Mouse (Mus musculus) midbrain, postnatal 0 days (tissue): Measurements from ENCODE around the gene Trabd2b. TPM values are rescaled to one million over a fixed set of nuclear protein-coding genes. Genes with fewer than 3 reads are reported as not detected.

Experiments
- ATAC-seq: fragments of 200-750 bp; cut with Nextera tagmentation; 2 replicates; pipeline ENCODE4 v1.8.0; 2017; ENCODE audit warnings: moderate number of reproducible peaks, mild to moderate bottlenecking, moderate TSS enrichment, moderate library complexity; ENCODE audit not compliant: low FRiP score
- DNase-seq: peaks from one replicate; pipeline ENCODE4 v3.0.0-alpha.2; 2015; ENCODE audit warnings: low spot score
- H3K27ac ChIP-seq: fragments of 300-500 bp; sonication (generic); 2 replicates; pipeline ENCODE4 v1.5.1; 2014; ENCODE audit warnings: low read depth, mild to moderate bottlenecking, low read length, mixed read lengths
- H3K27me3 ChIP-seq: fragments of 300-500 bp; sonication (generic); 2 replicates; pipeline ENCODE4 v1.6.1; 2014; ENCODE audit warnings: low read length, control low read depth, mixed read lengths; ENCODE audit not compliant: insufficient read depth
- H3K36me3 ChIP-seq: fragments of 300-500 bp; sonication (generic); 2 replicates; pipeline ENCODE4 v1.6.1; 2014; ENCODE audit warnings: low read length, control low read depth, mixed read lengths; ENCODE audit not compliant: insufficient read depth
- H3K4me1 ChIP-seq: fragments of 300-500 bp; sonication (generic); 2 replicates; pipeline ENCODE4 v1.6.1; 2014; ENCODE audit warnings: mild to moderate bottlenecking, control low read depth, antibody characterized with exemption, low read length, mixed read lengths; ENCODE audit not compliant: insufficient read depth
- H3K4me2 ChIP-seq: fragments of 300-500 bp; sonication (generic); 2 replicates; pipeline ENCODE4 v1.6.1; 2014; ENCODE audit warnings: low read depth, mild to moderate bottlenecking, low read length, mixed read lengths; ENCODE audit not compliant: poor library complexity, severe bottlenecking
- H3K4me3 ChIP-seq: fragments of 300-500 bp; sonication (generic); 2 replicates; pipeline ENCODE4 v1.5.1; 2014; ENCODE audit warnings: low read depth, mild to moderate bottlenecking, low read length, moderate library complexity
- H3K9ac ChIP-seq: fragments of 300-500 bp; sonication (generic); replicated peaks from 2 replicates; pipeline ENCODE4 v1.6.1; 2014; ENCODE audit warnings: mild to moderate bottlenecking, low read length, moderate library complexity, mixed read lengths; ENCODE audit not compliant: poor library complexity, severe bottlenecking
- H3K9me3 ChIP-seq: fragments of 300-500 bp; sonication (generic); 2 replicates; pipeline ENCODE4 v1.6.1; 2016; ENCODE audit warnings: low read length, control low read depth
- CTCF ChIP-seq: IDR thresholded peaks from 2 replicates; pipeline ENCODE4 v1.5.1; 2016; ENCODE audit warnings: antibody characterized with exemption, mild to moderate bottlenecking
- WGBS: fragments of 180-500 bp; shearing (Covaris S2); extraction: QIAGEN DNeasy Blood & Tissue Kit; methylation state at CpG from one replicate; pipeline ENCODE4 v1.1.7; 2014; 5-methylcytosine and 5-hydroxymethylcytosine counted together
- polyA plus RNA-seq: library from polyadenylated mRNA; unstranded; fragments of >200 nt; fragmentation: Nextera tagmentation; extraction: Ambion mirVana; gene quantifications from 2 replicates; pipeline ENCODE4 v1.2.1, GENCODE M21; 2015
- total RNA-seq: library from RNA; depleted of rRNA; stranded (reverse); fragments of >200 nt; gene quantifications from 2 replicates; pipeline ENCODE4 v1.2.3, GENCODE M21; 2014

The Trabd2b gene
- total and polyA plus RNA-seq, 2 experiments from 2014 or later, result 0.48 to 1.8 TPM

- no peaks in the 10 kb centered on the region for H3K36me3 ChIP-seq
- no peak for TF ChIP-seq CTCF
- no peaks in the 10 kb centered on the region for H3K9me3 ChIP-seq
- H3K4me3 ChIP-seq, result no peak overlapping the region
- no peak overlapping the region for H3K9ac ChIP-seq
- no peak overlapping the region for H3K27ac ChIP-seq
- ATAC-seq, result no peak
- no peak for DNase-seq
- H3K27me3 ChIP-seq, result no peaks in the 10 kb centered on the region
- 58% methylated on average over 6 of the region's 6 CpGs for WGBS
- no peak overlapping the region for H3K4me2 ChIP-seq
- no peaks in the 10 kb centered on the region for H3K4me1 ChIP-seq
These were observed 61.0 kb downstream of the Trabd2b start for GRCm38 (mm10) chr4:114467371-114468094.

GRCm38 (mm10) chr4:114468095-114468429, 61.5 kb downstream of the Trabd2b start:
- H3K4me2 ChIP-seq, result no peak overlapping the region
- no peaks in the 10 kb centered on the region for H3K4me1 ChIP-seq
- H3K27ac ChIP-seq, result no peak overlapping the region
- WGBS, result 39% methylated on average over 7 of the region's 7 CpGs
- no peaks in the 10 kb centered on the region for H3K9me3 ChIP-seq
- no peaks in the 10 kb centered on the region for H3K36me3 ChIP-seq
- DNase-seq (no peak), ATAC-seq (0 out of 2 replicates have a peak, but pooled peaks have one; percentile 32)
- no peaks in the 10 kb centered on the region for H3K27me3 ChIP-seq
- no peak for TF ChIP-seq CTCF
- H3K9ac ChIP-seq, result no peak overlapping the region
- no peak overlapping the region for H3K4me3 ChIP-seq

- no peak overlapping the region for H3K27ac ChIP-seq
- no peaks in the 10 kb centered on the region for H3K27me3 ChIP-seq
- WGBS, result 52% methylated on average over 1 of the region's 1 CpGs
- peak; percentile 51 for DNase-seq
- no peaks in the 10 kb centered on the region for H3K36me3 ChIP-seq
- no peak overlapping the region for H3K9ac ChIP-seq
- no peaks in the 10 kb centered on the region for H3K9me3 ChIP-seq
- H3K4me3 ChIP-seq, result no peak overlapping the region
- H3K4me2 ChIP-seq, result no peak overlapping the region
- no peak for TF ChIP-seq CTCF
- no peak for ATAC-seq
- no peaks in the 10 kb centered on the region for H3K4me1 ChIP-seq
These were observed 63.4 kb downstream of the Trabd2b start for GRCm38 (mm10) chr4:114469881-114470280.

GRCm38 (mm10) chr4:114472143-114472542, 65.6 kb downstream of the Trabd2b start:
- no peaks in the 10 kb centered on the region for H3K36me3 ChIP-seq
- no peak overlapping the region for H3K27ac ChIP-seq
- no peak overlapping the region for H3K4me2 ChIP-seq
- H3K4me1 ChIP-seq, result no peaks in the 10 kb centered on the region
- H3K9ac ChIP-seq, result no peak overlapping the region
- 0 out of 2 replicates have a peak, but pooled peaks have one; percentile 2 for TF ChIP-seq CTCF
- DNase-seq (no peak), ATAC-seq (no peak)
- 84% methylated on average over 5 of the region's 5 CpGs for WGBS
- no peak overlapping the region for H3K4me3 ChIP-seq
- H3K27me3 ChIP-seq, result no peaks in the 10 kb centered on the region
- no peaks in the 10 kb centered on the region for H3K9me3 ChIP-seq

- no peak overlapping the region for H3K9ac ChIP-seq
- no peak for DNase-seq
- TF ChIP-seq CTCF, result no peak
- H3K4me1 ChIP-seq, result no peaks in the 10 kb centered on the region
- no peak overlapping the region for H3K4me2 ChIP-seq
- H3K36me3 ChIP-seq, result no peaks in the 10 kb centered on the region
- WGBS, result 82% methylated on average over 3 of the region's 3 CpGs
- no peak overlapping the region for H3K27ac ChIP-seq
- H3K27me3 ChIP-seq, result no peaks in the 10 kb centered on the region
- H3K9me3 ChIP-seq, result no peaks in the 10 kb centered on the region
- no peak for ATAC-seq
- no peak overlapping the region for H3K4me3 ChIP-seq
These were observed 69.8 kb downstream of the Trabd2b start for GRCm38 (mm10) chr4:114476316-114476715.

GRCm38 (mm10) chr4:114477082-114477771, 70.7 kb downstream of the Trabd2b start:
- no peak for TF ChIP-seq CTCF

More at GRCm38 (mm10) chr4:114477082-114477771, 70.7 kb downstream of the Trabd2b start:
- Histone ChIP-seq H3K27me3 (no peaks in the 10 kb centered on the region), H3K27ac (no peak overlapping the region), H3K36me3 (no peaks in the 10 kb centered on the region), H3K9me3 (no peaks in the 10 kb centered on the region), H3K9ac (no peak overlapping the region), H3K4me2 (no peak overlapping the region), H3K4me1 (no peaks in the 10 kb centered on the region), H3K4me3 (no peak overlapping the region)
- WGBS, result 15% methylated on average over 11 of the region's 11 CpGs
- peak; percentile 81 for DNase-seq
- peak; percentile 78 for ATAC-seq
